Mouse (Mus musculus) CH12.LX (cell line): ENCODE measurements at regions not wholly inside any gene's neighbourhood (a gene's known extent, or its start where the extent isn't known, plus 50 kb on each side); places are given as distances from the start of the nearest gene placed in this dataset.

Source experiments
- DNase-seq: peaks from one replicate; pipeline ENCODE4 v3.0.0-alpha.2; 2013; ENCODE audit errors: extremely low read depth
- H3K27ac ChIP-seq: 2 replicates; pipeline ENCODE4 v1.5.1; 2012; ENCODE audit warnings: low read depth, mild to moderate bottlenecking, control low read depth, moderate library complexity; ENCODE audit not compliant: insufficient read depth
- H3K27me3 ChIP-seq: replicated peaks from 2 replicates; pipeline ENCODE3; 2012; ENCODE audit warnings: inconsistent platforms
- H3K36me3 ChIP-seq, 2 experiments: replicated peaks in 1 of 2; 2 replicates each; pipeline versions ENCODE3 to v1.6.1; 2012; ENCODE audit warnings: inconsistent platforms in 1 of 2, low read length in 1 of 2, mild to moderate bottlenecking in 1 of 2, mixed read lengths in 1 of 2, moderate library complexity in 1 of 2; ENCODE audit not compliant: control insufficient read depth in 1 of 2, insufficient read depth in 1 of 2
- H3K4me1 ChIP-seq, 2 experiments: 2 replicates each; pipeline ENCODE4 v1.6.1; 2012; ENCODE audit warnings: inconsistent platforms in 1 of 2, moderate library complexity in 1 of 2; ENCODE audit not compliant: insufficient read depth in 2 of 2, control insufficient read depth in 1 of 2
- H3K4me2 ChIP-seq: 2 replicates; pipeline ENCODE4 v1.6.1; 2012; ENCODE audit warnings: low read depth, mild to moderate bottlenecking, control low read depth; ENCODE audit not compliant: poor library complexity, insufficient read depth, severe bottlenecking
- H3K4me3 ChIP-seq, 3 experiments: fragments of 150-350 bp in 1 of 3; sonication (generic) in 1 of 3; replicated peaks in 1 of 3; 2 replicates each; pipeline versions ENCODE3 to v1.5.1; 2011 to 2012; ENCODE audit warnings: low read depth in 2 of 3, low read length in 2 of 3, mild to moderate bottlenecking in 2 of 3, moderate library complexity in 2 of 3, control low read depth in 1 of 3, improper control_type of control experiment in 1 of 3, inconsistent platforms in 1 of 3, mixed read lengths in 1 of 3; ENCODE audit not compliant: poor library complexity in 1 of 3
- H3K79me2 ChIP-seq: replicated peaks from 2 replicates; pipeline ENCODE4 v1.6.1; 2012; ENCODE audit warnings: mild to moderate bottlenecking, moderate library complexity; ENCODE audit not compliant: control insufficient read depth, poor library complexity, insufficient read depth, severe bottlenecking; ENCODE audit errors: extremely low read depth
- H3K9ac ChIP-seq: 2 replicates; pipeline ENCODE4 v1.6.1; 2012; ENCODE audit warnings: low read depth, mild to moderate bottlenecking, control low read depth, moderate library complexity; ENCODE audit not compliant: insufficient read depth
- H3K9me3 ChIP-seq: replicated peaks from 2 replicates; pipeline ENCODE3; 2012; ENCODE audit warnings: low read length, inconsistent platforms, mixed read lengths
- CHD1 ChIP-seq: IDR thresholded peaks from 2 replicates; pipeline ENCODE4 v1.6.1; 2012; ENCODE audit warnings: low read depth, low read length, improper control_type of control experiment, inconsistent platforms
- CHD2 ChIP-seq: IDR thresholded peaks from 2 replicates; pipeline ENCODE4 v1.6.1; 2011; ENCODE audit warnings: low read length, improper control_type of control experiment
- EP300 ChIP-seq: IDR thresholded peaks from 2 replicates; pipeline ENCODE4 v1.6.1; 2011; ENCODE audit warnings: low read length, improper control_type of control experiment
- ETS1 ChIP-seq: conservative IDR thresholded peaks from 2 replicates; pipeline ENCODE4 v1.6.1; 2012; ENCODE audit warnings: low read depth, mild to moderate bottlenecking, inconsistent platforms, low read length, improper control_type of control experiment, moderate library complexity
- MAX ChIP-seq: IDR thresholded peaks from 2 replicates; pipeline ENCODE4 v1.6.1; 2011; ENCODE audit warnings: low read length, improper control_type of control experiment
- MXI1 ChIP-seq: IDR thresholded peaks from 2 replicates; pipeline ENCODE4 v1.6.1; 2011; ENCODE audit warnings: mild to moderate bottlenecking, low read depth, low read length, improper control_type of control experiment
- RCOR1 ChIP-seq: conservative IDR thresholded peaks from 2 replicates; pipeline ENCODE4 v1.6.1; 2012; ENCODE audit warnings: low read depth, mild to moderate bottlenecking, inconsistent platforms, low read length, improper control_type of control experiment
- UBTF ChIP-seq: IDR thresholded peaks from 2 replicates; pipeline ENCODE4 v1.6.1; 2012; ENCODE audit warnings: low read depth, mild to moderate bottlenecking, inconsistent platforms, low read length, improper control_type of control experiment, moderate library complexity
- ZKSCAN1 ChIP-seq: IDR thresholded peaks from 2 replicates; pipeline ENCODE4 v1.6.1; 2012; ENCODE audit warnings: low read depth, inconsistent platforms, low read length, improper control_type of control experiment, borderline replicate concordance
- dilution Hi-C: fragments of 300-500 bp; cut with MboI; formaldehyde crosslinking; loops from 2 replicates; pipeline ENCODE4 v1.14.3; 2020; ENCODE audit warnings: low sequenced_read_pairs; ENCODE audit not compliant: extremely low pct_unique_long_range_greater_than_20kb, extremely low pct_ligation_motif_present
- in situ Hi-C: fragments of 300-500 bp; cut with MboI; formaldehyde crosslinking; loops from 3 replicates; pipeline ENCODE4 v1.14.3; 2019; ENCODE audit warnings: low sequenced_read_pairs, low pct_ligation_motif_present, low pct_unique_long_range_greater_than_20kb, mixed read lengths

- H3K27ac ChIP-seq: no peak overlapping the region
- dilution Hi-C loops: no loop called here
- H3K36me3 ChIP-seq: no peaks in the 10 kb centered on the region
- H3K4me2 ChIP-seq: no peak overlapping the region
- no peak for DNase-seq
- H3K4me3 ChIP-seq: no peak overlapping the region
- no peak for TF ChIP-seq UBTF
- peak; percentile 68 for TF ChIP-seq MAX
- peaks cover 0 to 8% of the 10 kb centered on the region in 2 experiments; a peak in 2 of 4 replicates for H3K4me1 ChIP-seq
- no peaks in the 10 kb centered on the region for H3K27me3 ChIP-seq
- in situ Hi-C loops: no loop called here
- no peaks in the 10 kb centered on the region for H3K9me3 ChIP-seq
- no peak overlapping the region for H3K9ac ChIP-seq
- no peaks in the 10 kb centered on the region for H3K79me2 ChIP-seq
Measured at GRCm38 (mm10) chr13:16222942-16223600, 211.4 kb downstream of the Inhba start.

DNA sequence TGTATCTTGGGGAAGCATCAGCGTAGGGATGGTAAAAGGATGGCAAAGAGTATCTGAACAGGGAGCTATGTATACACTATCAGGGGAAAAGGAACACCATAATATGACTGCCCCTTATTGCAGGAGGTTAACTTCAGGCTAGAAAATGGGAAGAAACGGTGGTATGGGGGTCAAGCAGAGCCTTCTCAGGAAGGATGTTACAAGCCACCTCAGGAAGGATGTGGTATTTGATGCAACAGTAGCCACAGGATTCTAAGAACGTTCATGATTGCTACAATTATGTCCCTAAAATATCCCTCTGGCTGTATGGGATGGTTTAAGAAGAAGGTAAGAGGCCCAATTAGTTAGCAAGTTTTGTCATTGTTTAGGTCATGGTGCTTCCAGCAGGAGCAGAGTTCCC lies 249.5 kb downstream of the Inhba start:
- Histone ChIP-seq H3K9me3 (no peaks in the 10 kb centered on the region), H3K27me3 (no peaks in the 10 kb centered on the region), H3K36me3 (no peaks in the 10 kb centered on the region), H3K4me1 (peaks cover 0 to 15% of the 10 kb centered on the region in 2 experiments; a peak in 2 of 4 replicates), H3K4me3 (no peak overlapping the region), H3K27ac (no peak overlapping the region), H3K4me2 (no peak overlapping the region), H3K79me2 (no peaks in the 10 kb centered on the region)
- DNase-seq: peak; percentile 17
- TF ChIP-seq MXI1 (no peak), CHD2 (no peak)
- TF ChIP-seq, all 38 proteins: peak for 0
- no peak overlapping the region for H3K9ac ChIP-seq
- dilution Hi-C loops (no loop called here), in situ Hi-C loops (no loop called here)

DNA sequence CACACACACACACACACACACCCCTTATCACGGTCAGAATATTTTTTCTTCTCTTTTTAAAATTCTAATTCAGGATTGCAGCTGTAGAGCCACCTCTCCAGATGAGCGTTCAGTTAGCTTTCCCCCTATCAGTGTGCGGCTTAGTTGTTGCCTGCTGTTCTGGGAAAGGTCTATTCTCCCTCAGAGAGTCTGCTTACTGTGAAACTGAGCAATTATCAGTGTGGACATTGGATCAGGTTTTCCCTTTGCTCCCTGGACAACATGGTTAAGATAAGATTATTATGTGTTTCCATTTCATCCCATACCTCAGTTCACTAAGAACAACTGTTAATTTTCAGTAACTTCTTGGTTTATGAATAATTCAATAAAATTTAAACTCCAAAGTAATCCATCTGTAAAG lies 268.3 kb downstream of the Inhba start:
- H3K27ac ChIP-seq: no peak overlapping the region
- no peak overlapping the region for H3K4me3 ChIP-seq
- no peak for DNase-seq
- TF ChIP-seq ETS1 (no peak), ZKSCAN1 (no peak), RCOR1 (no peak), CHD1 (no peak), EP300 (no peak), UBTF (no peak)
- TF ChIP-seq, all 38 proteins: peak for 0
- Histone ChIP-seq H3K79me2 (no peaks in the 10 kb centered on the region), H3K9me3 (no peaks in the 10 kb centered on the region), H3K4me1 (peaks cover 0 to 9% of the 10 kb centered on the region in 2 experiments; a peak in 2 of 4 replicates), H3K36me3 (no peaks in the 10 kb centered on the region), H3K9ac (no peak overlapping the region), H3K27me3 (no peaks in the 10 kb centered on the region), H3K4me2 (no peak overlapping the region)
- dilution Hi-C loops: no loop called here
- in situ Hi-C loops: no loop called here
